Mouse (Mus musculus): Measurements from ENCODE around the gene Mef2d. TPM values are rescaled to one million over a fixed set of nuclear protein-coding genes. Genes with fewer than 3 reads are reported as not detected.
A peak's percentile ranks its signal among the peaks of the same experiment; 100 is the strongest.

The Mef2d gene
- polyA plus RNA-seq, 1 experiment from 2014 or later, result 19.8 TPM

DNA sequence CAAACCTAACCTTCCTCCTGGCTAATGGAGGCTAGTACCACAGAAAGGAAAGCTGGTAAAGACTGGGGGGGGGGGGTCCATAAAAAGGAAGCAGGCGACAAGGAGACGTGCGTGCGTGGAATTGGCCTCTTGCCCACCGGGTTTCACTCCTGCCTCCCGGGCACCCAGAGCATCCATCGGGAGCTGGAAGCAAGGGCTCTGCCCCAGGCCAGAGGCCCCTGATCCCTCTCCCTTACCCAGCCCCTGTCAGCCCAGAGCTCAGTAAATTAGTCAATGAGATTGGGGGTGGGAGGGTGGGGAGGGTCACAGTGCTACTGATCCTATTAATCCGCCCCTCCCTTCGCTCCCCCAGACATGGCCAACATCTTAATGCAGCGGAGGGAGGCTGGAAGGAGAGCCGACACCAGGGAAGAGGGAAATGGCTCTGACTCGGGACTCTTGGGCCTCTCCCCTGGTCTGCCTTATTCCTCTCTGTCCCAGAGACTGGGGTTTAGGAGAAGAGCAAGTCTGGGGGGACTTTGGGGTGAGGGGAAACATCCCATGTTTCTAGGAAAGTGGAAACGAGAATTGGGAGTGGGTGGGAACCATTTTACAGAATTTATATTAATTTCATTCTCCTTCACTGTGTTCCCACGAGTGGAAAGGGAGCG lies 65.4 kb downstream of the Mef2d start:
- Histone ChIP-seq H3K4me2 (replicated peaks) (peak overlapping the region; percentile 81), H3K9me3 (no peaks in the 10 kb centered on the region), H3K36me3 (peaks cover 18% of the 10 kb centered on the region; the same call in 1 of the 2 replicates), H3K27me3 (replicated peaks) (peaks cover 67% of the 10 kb centered on the region), H3K9ac (peak overlapping the region; percentile 96), H3K4me3 (peak overlapping the region; percentile 59), H3K27ac (peak overlapping the region; percentile 92), H3K4me1 (peaks cover 23% of the 10 kb centered on the region)
- WGBS, result under 1% methylated on average over 15 of the region's 15 CpGs
- no peak for ATAC-seq (ENCODE audit: low FRiP score, low read depth)

GRCm38 (mm10) chr3:88208226-88208720 lies 66.1 kb downstream of the Mef2d start:
- no peaks in the 10 kb centered on the region for H3K9me3 ChIP-seq
- peak overlapping the region; percentile 92 for H3K27ac ChIP-seq
- peak overlapping the region; percentile 81 for H3K4me2 ChIP-seq (replicated peaks)
- H3K36me3 ChIP-seq, result peaks cover 18% of the 10 kb centered on the region; the same call in 1 of the 2 replicates
- peaks cover 17% of the 10 kb centered on the region for H3K4me1 ChIP-seq
- peaks cover 67% of the 10 kb centered on the region for H3K27me3 ChIP-seq (replicated peaks)
- peak overlapping the region; percentile 59 for H3K4me3 ChIP-seq
- WGBS, result 2% methylated on average over 3 of the region's 3 CpGs
- ATAC-seq (ENCODE audit: low FRiP score, low read depth), result no peak
- H3K9ac ChIP-seq, result peak overlapping the region; percentile 96

GRCm38 (mm10) chr3:88209306-88209705 lies 67.1 kb downstream of the Mef2d start:
- peak overlapping the region; percentile 92 for H3K27ac ChIP-seq
- peaks cover 68% of the 10 kb centered on the region for H3K27me3 ChIP-seq (replicated peaks)
- H3K9ac ChIP-seq, result peak overlapping the region; percentile 96
- ATAC-seq (ENCODE audit: low FRiP score, low read depth), result no peak
- H3K4me3 ChIP-seq, result peak overlapping the region; percentile 59
- WGBS, result 2% methylated on average over 6 of the region's 6 CpGs
- peak overlapping the region; percentile 81 for H3K4me2 ChIP-seq (replicated peaks)
- H3K9me3 ChIP-seq, result no peaks in the 10 kb centered on the region
- peaks cover 7% of the 10 kb centered on the region for H3K4me1 ChIP-seq
- peaks cover 18% of the 10 kb centered on the region; the same call in 1 of the 2 replicates for H3K36me3 ChIP-seq

GRCm38 (mm10) chr3:88210121-88210520 lies 67.9 kb downstream of the Mef2d start:
- Histone ChIP-seq H3K4me3 (peak overlapping the region; percentile 59), H3K4me2 (replicated peaks) (peak overlapping the region; percentile 81), H3K9me3 (no peaks in the 10 kb centered on the region), H3K4me1 (peaks cover 10% of the 10 kb centered on the region), H3K27ac (peak overlapping the region; percentile 92), H3K27me3 (replicated peaks) (peaks cover 72% of the 10 kb centered on the region), H3K36me3 (peaks cover 25% of the 10 kb centered on the region), H3K9ac (peak overlapping the region; percentile 96)
- 6% methylated on average over 2 of the region's 2 CpGs for WGBS
- no peak for ATAC-seq (ENCODE audit: low FRiP score, low read depth)

- no peak for ATAC-seq (ENCODE audit: low FRiP score, low read depth)
- H3K4me2 ChIP-seq (replicated peaks), result peak overlapping the region; percentile 81
- H3K27me3 ChIP-seq (replicated peaks), result peaks cover 66% of the 10 kb centered on the region
- peaks cover 32% of the 10 kb centered on the region for H3K36me3 ChIP-seq
- H3K9ac ChIP-seq, result peak overlapping the region; percentile 96
- peak overlapping the region; percentile 59 for H3K4me3 ChIP-seq
- no peaks in the 10 kb centered on the region for H3K9me3 ChIP-seq
- peaks cover 13% of the 10 kb centered on the region for H3K4me1 ChIP-seq
- peak overlapping the region; percentile 42; the same call in 1 of the 2 replicates for H3K27ac ChIP-seq
- 12% methylated on average over 2 of the region's 2 CpGs for WGBS
These were observed 68.7 kb downstream of the Mef2d start for GRCm38 (mm10) chr3:88210918-88211317.

GRCm38 (mm10) chr3:88212356-88212755 lies 70.2 kb downstream of the Mef2d start:
- peak overlapping the region; percentile 81 for H3K4me2 ChIP-seq (replicated peaks)
- H3K27me3 ChIP-seq (replicated peaks), result peaks cover 63% of the 10 kb centered on the region
- peak overlapping the region; percentile 59 for H3K4me3 ChIP-seq
- WGBS, result 3% methylated on average over 1 of the region's 1 CpGs
- ATAC-seq (ENCODE audit: low FRiP score, low read depth), result no peak
- H3K36me3 ChIP-seq, result peaks cover 37% of the 10 kb centered on the region
- peak overlapping the region; percentile 60; the same call in 1 of the 2 replicates for H3K27ac ChIP-seq
- no peaks in the 10 kb centered on the region for H3K9me3 ChIP-seq
- H3K9ac ChIP-seq, result peak overlapping the region; percentile 96
- H3K4me1 ChIP-seq, result peaks cover 13% of the 10 kb centered on the region

GRCm38 (mm10) chr3:88213019-88213418 lies 70.8 kb downstream of the Mef2d start:
- H3K4me1 ChIP-seq, result peaks cover 13% of the 10 kb centered on the region
- 7% methylated on average over 2 of the region's 2 CpGs for WGBS
- H3K9me3 ChIP-seq, result no peaks in the 10 kb centered on the region
- peaks cover 37% of the 10 kb centered on the region for H3K36me3 ChIP-seq
- peak overlapping the region; percentile 96 for H3K9ac ChIP-seq
- peaks cover 67% of the 10 kb centered on the region for H3K27me3 ChIP-seq (replicated peaks)
- no peak for ATAC-seq (ENCODE audit: low FRiP score, low read depth)
- peak overlapping the region; percentile 76 for H3K4me3 ChIP-seq
- H3K4me2 ChIP-seq (replicated peaks), result peak overlapping the region; percentile 81
- H3K27ac ChIP-seq, result peak overlapping the region; percentile 92

- Histone ChIP-seq H3K27ac (peak overlapping the region; percentile 92), H3K27me3 (replicated peaks) (peaks cover 70% of the 10 kb centered on the region), H3K9ac (peak overlapping the region; percentile 99), H3K4me3 (peak overlapping the region; percentile 76), H3K4me2 (replicated peaks) (peak overlapping the region; percentile 81), H3K9me3 (no peaks in the 10 kb centered on the region), H3K36me3 (peaks cover 41% of the 10 kb centered on the region), H3K4me1 (peaks cover 17% of the 10 kb centered on the region)
- 1% methylated on average over 42 of the region's 42 CpGs for WGBS
- peak; percentile 87 for ATAC-seq (ENCODE audit: low FRiP score, low read depth)
These were observed 72.2 kb downstream of the Mef2d start for GRCm38 (mm10) chr3:88214197-88214938.

- Histone ChIP-seq H3K9ac (peak overlapping the region; percentile 99), H3K27me3 (replicated peaks) (peaks cover 70% of the 10 kb centered on the region), H3K4me2 (replicated peaks) (peak overlapping the region; percentile 81), H3K36me3 (peaks cover 39% of the 10 kb centered on the region), H3K4me1 (peaks cover 24% of the 10 kb centered on the region), H3K9me3 (no peaks in the 10 kb centered on the region), H3K4me3 (peak overlapping the region; percentile 76), H3K27ac (peak overlapping the region; percentile 87)
- WGBS, result under 1% methylated on average over 48 of the region's 48 CpGs
- ATAC-seq (ENCODE audit: low FRiP score, low read depth), result no peak
These were observed 72.9 kb downstream of the Mef2d start for GRCm38 (mm10) chr3:88214971-88215552.

GRCm38 (mm10) chr3:88215553-88216004 lies 73.4 kb downstream of the Mef2d start:
- H3K27ac ChIP-seq, result peak overlapping the region; percentile 87
- no peaks in the 10 kb centered on the region for H3K9me3 ChIP-seq
- H3K4me1 ChIP-seq, result peaks cover 29% of the 10 kb centered on the region
- H3K4me2 ChIP-seq (replicated peaks), result peak overlapping the region; percentile 81
- WGBS, result under 1% methylated on average over 23 of the region's 23 CpGs
- peak overlapping the region; percentile 99 for H3K9ac ChIP-seq
- no peak for ATAC-seq (ENCODE audit: low FRiP score, low read depth)
- H3K36me3 ChIP-seq, result peaks cover 36% of the 10 kb centered on the region
- H3K27me3 ChIP-seq (replicated peaks), result peaks cover 70% of the 10 kb centered on the region
- peak overlapping the region; percentile 76 for H3K4me3 ChIP-seq

DNA sequence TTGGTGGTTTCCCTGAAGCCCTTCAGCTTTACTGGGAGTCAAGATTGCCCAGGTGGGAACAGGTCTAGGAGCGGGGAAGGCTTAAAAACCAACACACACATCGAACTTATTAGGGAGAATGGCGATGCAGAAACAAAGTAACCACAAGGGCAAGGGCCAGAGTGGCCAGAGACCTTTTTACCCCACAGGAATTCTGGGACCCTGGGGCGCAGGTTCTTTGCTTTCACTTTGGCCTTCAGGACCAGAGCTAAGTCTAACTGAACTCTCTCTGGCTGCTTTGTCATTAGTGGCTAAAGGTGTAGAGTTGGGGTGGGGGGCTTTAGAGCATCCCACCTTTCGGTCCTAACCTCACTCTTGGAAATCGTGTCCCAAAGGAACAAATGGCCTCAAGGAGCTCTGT lies 73.9 kb downstream of the Mef2d start:
- Histone ChIP-seq H3K9ac (peak overlapping the region; percentile 99), H3K27ac (peak overlapping the region; percentile 87), H3K4me2 (replicated peaks) (peak overlapping the region; percentile 81), H3K36me3 (peaks cover 41% of the 10 kb centered on the region), H3K4me3 (peak overlapping the region; percentile 76), H3K4me1 (peaks cover 34% of the 10 kb centered on the region), H3K9me3 (no peaks in the 10 kb centered on the region), H3K27me3 (replicated peaks) (peaks cover 73% of the 10 kb centered on the region)
- 2% methylated on average over 6 of the region's 6 CpGs for WGBS
- ATAC-seq (ENCODE audit: low FRiP score, low read depth), result no peak
